In genomic region chr11:4147098-4147497, GRCm38 (mm10) we compare ENCODE assay signal across 14 mouse cellular contexts. TPM values are rescaled to one million over a fixed set of nuclear protein-coding genes. Genes with fewer than 3 reads are reported as not detected.
"Had no signal": no experiment of that assay in that cellular context is flagged by ENCODE, and none has a peak within 500 bp of the region (broad histone marks: within the 10 kb centered on the region; RNA-seq: fewer than 3 reads in every experiment).

No protein-coding gene starts in this region.

- H3K4me1 ChIP-seq: limb, embryonic 13.5 days; liver, embryonic 13.5 days; midbrain, embryonic 12.5 days had no signal

- H3K27me3 ChIP-seq: kidney, embryonic 15.5 days; limb, embryonic 13.5 days; liver, embryonic 13.5 days; midbrain, embryonic 12.5 days had no signal

- H3K9me3 ChIP-seq: kidney, embryonic 15.5 days; limb, embryonic 13.5 days; liver, embryonic 13.5 days; midbrain, embryonic 12.5 days had no signal

- ATAC-seq: midbrain, embryonic 16.5 days had no signal

- H3K9ac ChIP-seq: kidney, embryonic 15.5 days; liver, embryonic 13.5 days; midbrain, embryonic 12.5 days had no signal

- H3K4me3 ChIP-seq: kidney, embryonic 15.5 days; limb, embryonic 13.5 days; liver, embryonic 13.5 days; midbrain, embryonic 12.5 days had no signal

- DNase-seq: kidney, adult 8-10 months; kidney, postnatal 10 days; kidney, postnatal 36 days; liver, embryonic 13.5 days; lung, adult 2 months; lung, postnatal 14 days; lung, postnatal 4 days; thymus, adult 18-20 months; thymus, postnatal 36 days had no signal

- H3K27ac ChIP-seq: kidney, embryonic 15.5 days; limb, embryonic 13.5 days; liver, embryonic 13.5 days; midbrain, embryonic 12.5 days had no signal

- H3K4me2 ChIP-seq: kidney, embryonic 15.5 days; limb, embryonic 13.5 days; liver, embryonic 13.5 days; midbrain, embryonic 12.5 days had no signal

RNA-seq across cellular contexts. Expression of gene Sec14l2, which starts 23.9 kb away (rescaled TPM):
- total RNA-seq: monocyte, adult 5-6 weeks had no signal
